Mouse (Mus musculus) gastrocnemius, postnatal 14 days (tissue): Measurements from ENCODE around the gene Mark4. TPM values are rescaled to one million over a fixed set of nuclear protein-coding genes. Genes with fewer than 3 reads are reported as not detected.
A peak's percentile ranks its signal among the peaks of the same experiment; 100 is the strongest.

Source experiments
- DNase-seq: peaks from one replicate; pipeline ENCODE4 v3.0.0; 2021; ENCODE audit warnings: mixed read lengths
- intact Hi-C: fragments of 180-260 bp; cut with DNase I; formaldehyde crosslinking; loops from one replicate; pipeline ENCODE4 v1.15.1; 2025; ENCODE audit warnings: low total_unique reads
- total RNA-seq, 2 experiments: library from RNA; stranded (reverse); gene quantifications; 2 replicates each; pipeline ENCODE4 v1.2.3; 2021

Mark4 gene
- total RNA-seq, 2 experiments from 2014 or later, result 12.6 to 14.1 TPM

GRCm38 (mm10) chr7:19447689-19448088 lies 10.9 kb downstream of the Mark4 start:
- no peak for DNase-seq
- intact Hi-C loops, result loop anchor here (5.0 kb wide), 1 partner anchor 50 kb away; no protein-coding TSS in a partner anchor

GRCm38 (mm10) chr7:19444801-19445200 lies 13.8 kb downstream of the Mark4 start:
- intact Hi-C loops, result loop anchor here (5.0 kb wide), 1 partner anchor 48 kb away; no protein-coding TSS in a partner anchor
- no peak for DNase-seq

GRCm38 (mm10) chr7:19443344-19443743 lies 15.3 kb downstream of the Mark4 start:
- intact Hi-C loops, result no loop called here
- peak; percentile 78 for DNase-seq

GRCm38 (mm10) chr7:19441448-19442091 lies 17.1 kb downstream of the Mark4 start:
- intact Hi-C loops, result no loop called here
- DNase-seq, result no peak

GRCm38 (mm10) chr7:19437048-19437447 lies 21.6 kb downstream of the Mark4 start:
- intact Hi-C loops, result no loop called here
- DNase-seq, result no peak

- intact Hi-C loops, result no loop called here
- no peak for DNase-seq
These were observed 22.3 kb downstream of the Mark4 start for GRCm38 (mm10) chr7:19436276-19436675.

- no peak for DNase-seq
- intact Hi-C loops, result no loop called here
These were observed 26.1 kb downstream of the Mark4 start for GRCm38 (mm10) chr7:19432475-19432874.

- DNase-seq, result no peak
- intact Hi-C loops, result no loop called here
These were observed 28.2 kb downstream of the Mark4 start for GRCm38 (mm10) chr7:19430402-19430801.

- no peak for DNase-seq
- intact Hi-C loops, result no loop called here
These were observed 28.9 kb downstream of the Mark4 start for GRCm38 (mm10) chr7:19429726-19430125.

- intact Hi-C loops, result no loop called here
These were observed 30.5 kb downstream of the Mark4 start for GRCm38 (mm10) chr7:19427999-19428650.

GRCm38 (mm10) chr7:19426888-19427287 lies 31.7 kb downstream of the Mark4 start:
- DNase-seq, result no peak
- intact Hi-C loops, result no loop called here

More at GRCm38 (mm10) chr7:19427999-19428650, 30.5 kb downstream of the Mark4 start:
- DNase-seq, result no peak

GRCm38 (mm10) chr7:19426349-19426748 lies 32.3 kb downstream of the Mark4 start:
- intact Hi-C loops, result no loop called here
- DNase-seq, result no peak

GRCm38 (mm10) chr7:19424051-19424450 lies 34.6 kb downstream of the Mark4 start:
- intact Hi-C loops, result no loop called here
- no peak for DNase-seq

GRCm38 (mm10) chr7:19423083-19423482 lies 35.5 kb downstream of the Mark4 start:
- intact Hi-C loops, result no loop called here
- no peak for DNase-seq

GRCm38 (mm10) chr7:19420821-19421636 lies 37.6 kb downstream of the Mark4 start:
- intact Hi-C loops, result no loop called here
- DNase-seq, result peak; percentile 85

GRCm38 (mm10) chr7:19420121-19420520 lies 38.5 kb downstream of the Mark4 start:
- no peak for DNase-seq
- intact Hi-C loops, result no loop called here

GRCm38 (mm10) chr7:19416590-19416989 lies 42.0 kb downstream of the Mark4 start:
- intact Hi-C loops, result no loop called here
- DNase-seq, result no peak

GRCm38 (mm10) chr7:19413525-19413924 lies 45.1 kb downstream of the Mark4 start:
- no peak for DNase-seq
- intact Hi-C loops, result no loop called here

- DNase-seq, result peak; percentile 70
- intact Hi-C loops, result no loop called here
These were observed 46.8 kb downstream of the Mark4 start for GRCm38 (mm10) chr7:19411783-19412182.

- intact Hi-C loops, result no loop called here
- peak; percentile 93 for DNase-seq
These were observed 47.8 kb downstream of the Mark4 start for GRCm38 (mm10) chr7:19410766-19411344.
